Mouse (Mus musculus): ENCODE measurements around the gene Txlnb. TPM values are rescaled to one million over a fixed set of nuclear protein-coding genes. Genes with fewer than 3 reads are reported as not detected.
A peak's percentile ranks its signal among the peaks of the same experiment; 100 is the strongest.
"Not testable (repeated sequence)": the region's sequence is repeated elsewhere in the genome, so short reads cannot be mapped to it uniquely, and the experiment has no call there.

Txlnb gene
- polyA plus RNA-seq (2015; fragmentation: Nextera tagmentation; extraction: Ambion mirVana), result 1.7 TPM in 2 replicates

GRCm38 (mm10) chr10:17795767-17796631 is at the start of gene Txlnb:
Txlnb (plus strand) TSS chr10:17796226.
- Histone ChIP-seq H3K9ac (peak within 1 kb of the TSS; percentile 27; the same call in 1 of the 2 replicates), H3K4me1 (replicated peaks) (peaks cover 11% of the 10 kb centered on the region; the same call in 1 of the 2 replicates), H3K4me2 (peak within 1 kb of the TSS; percentile 55), H3K27me3 (no peaks in the 10 kb centered on the region), H3K4me3 (peak within 1 kb of the TSS; percentile 30), H3K9me3 (no peaks in the 10 kb centered on the region), H3K27ac (replicated peaks) (peak within 1 kb of the TSS; percentile 76), H3K36me3 (no peaks in the 10 kb centered on the region)
- peak; percentile 92 for ATAC-seq (ENCODE audit: low FRiP score, low read depth)
- 4% methylated on average over 13 of the region's 13 CpGs for WGBS

GRCm38 (mm10) chr10:17752478-17752877 is 43.5 kb upstream of the Txlnb start:
- WGBS, result 84% methylated on average over 5 of the region's 5 CpGs

GRCm38 (mm10) chr10:17759772-17760171 is 36.3 kb upstream of the Txlnb start:
- Histone ChIP-seq H3K27me3 (no peaks in the 10 kb centered on the region), H3K4me3 (no peak overlapping the region), H3K4me1 (replicated peaks) (no peaks in the 10 kb centered on the region), H3K36me3 (no peaks in the 10 kb centered on the region), H3K27ac (replicated peaks) (no peak overlapping the region), H3K9me3 (0 out of 2 replicates have a peak, but pooled peaks cover 5% of the 10 kb centered on the region), H3K4me2 (no peak overlapping the region), H3K9ac (no peak overlapping the region)
- no peak for ATAC-seq (ENCODE audit: low FRiP score, low read depth)
- 90% methylated on average over 3 of the region's 3 CpGs for whole genome bisulfite sequencing

More at GRCm38 (mm10) chr10:17752478-17752877, 43.5 kb upstream of the Txlnb start:
- no peak overlapping the region for H3K4me2 ChIP-seq
- H3K27ac ChIP-seq (replicated peaks), result no peak overlapping the region
- no peak overlapping the region for H3K4me3 ChIP-seq
- H3K4me1 ChIP-seq (replicated peaks), result no peaks in the 10 kb centered on the region
- H3K9ac ChIP-seq, result no peak overlapping the region
- 0 out of 2 replicates have a peak, but pooled peaks cover 5% of the 10 kb centered on the region for H3K9me3 ChIP-seq
- no peak for ATAC-seq (ENCODE audit: low FRiP score, low read depth)
- H3K27me3 ChIP-seq, result no peaks in the 10 kb centered on the region
- no peaks in the 10 kb centered on the region for H3K36me3 ChIP-seq

GRCm38 (mm10) chr10:17760750-17761613 is 35.0 kb upstream of the Txlnb start:
- 81% methylated on average over 9 of the region's 9 CpGs for WGBS
- no peak for ATAC-seq (ENCODE audit: low FRiP score, low read depth)

GRCm38 (mm10) chr10:17761652-17762051 is 34.4 kb upstream of the Txlnb start:
- H3K9me3 ChIP-seq, result no peaks in the 10 kb centered on the region
- H3K27ac ChIP-seq (replicated peaks), result no peak overlapping the region
- no peaks in the 10 kb centered on the region for H3K36me3 ChIP-seq
- H3K4me3 ChIP-seq, result no peak overlapping the region
- H3K27me3 ChIP-seq, result no peaks in the 10 kb centered on the region
- 86% methylated on average over 1 of the region's 1 CpGs for WGBS
- H3K9ac ChIP-seq, result no peak overlapping the region
- no peaks in the 10 kb centered on the region for H3K4me1 ChIP-seq (replicated peaks)
- no peak overlapping the region for H3K4me2 ChIP-seq
- no peak for ATAC-seq (ENCODE audit: low FRiP score, low read depth)

More at GRCm38 (mm10) chr10:17760750-17761613, 35.0 kb upstream of the Txlnb start:
- H3K4me3 ChIP-seq, result no peak overlapping the region
- H3K27ac ChIP-seq (replicated peaks), result no peak overlapping the region
- H3K27me3 ChIP-seq, result no peaks in the 10 kb centered on the region
- no peaks in the 10 kb centered on the region for H3K36me3 ChIP-seq
- H3K9me3 ChIP-seq, result 0 out of 2 replicates have a peak, but pooled peaks cover under 1% of the 10 kb centered on the region
- H3K9ac ChIP-seq, result no peak overlapping the region
- no peaks in the 10 kb centered on the region for H3K4me1 ChIP-seq (replicated peaks)
- no peak overlapping the region for H3K4me2 ChIP-seq

- no peak overlapping the region for H3K4me3 ChIP-seq
- H3K4me1 ChIP-seq (replicated peaks), result no peaks in the 10 kb centered on the region
- 93% methylated on average over 8 of the region's 8 CpGs for WGBS
- no peak overlapping the region for H3K9ac ChIP-seq
- H3K9me3 ChIP-seq, result no peaks in the 10 kb centered on the region
- H3K36me3 ChIP-seq, result no peaks in the 10 kb centered on the region
- no peaks in the 10 kb centered on the region for H3K27me3 ChIP-seq
- H3K27ac ChIP-seq (replicated peaks), result no peak overlapping the region
- no peak for ATAC-seq (ENCODE audit: low FRiP score, low read depth)
- no peak overlapping the region for H3K4me2 ChIP-seq
Measured at GRCm38 (mm10) chr10:17762946-17763345, 33.1 kb upstream of the Txlnb start.

GRCm38 (mm10) chr10:17769856-17770255 is 26.2 kb upstream of the Txlnb start:
- no peaks in the 10 kb centered on the region for H3K4me1 ChIP-seq (replicated peaks)
- H3K4me3 ChIP-seq, result no peak overlapping the region
- no peak overlapping the region for H3K4me2 ChIP-seq
- WGBS, result 81% methylated on average over 5 of the region's 5 CpGs
- no peaks in the 10 kb centered on the region for H3K9me3 ChIP-seq
- no peaks in the 10 kb centered on the region for H3K27me3 ChIP-seq
- H3K36me3 ChIP-seq, result no peaks in the 10 kb centered on the region
- H3K9ac ChIP-seq, result no peak overlapping the region
- no peak for ATAC-seq (ENCODE audit: low FRiP score, low read depth)
- H3K27ac ChIP-seq (replicated peaks), result no peak overlapping the region

- no peak overlapping the region for H3K4me2 ChIP-seq
- no peaks in the 10 kb centered on the region for H3K27me3 ChIP-seq
- no peak for ATAC-seq (ENCODE audit: low FRiP score, low read depth)
- H3K4me3 ChIP-seq, result no peak overlapping the region
- H3K27ac ChIP-seq (replicated peaks), result no peak overlapping the region
- 89% methylated on average over 10 of the region's 10 CpGs for WGBS
- no peaks in the 10 kb centered on the region for H3K9me3 ChIP-seq
- H3K9ac ChIP-seq, result no peak overlapping the region
- H3K36me3 ChIP-seq, result no peaks in the 10 kb centered on the region
- no peaks in the 10 kb centered on the region for H3K4me1 ChIP-seq (replicated peaks)
Measured at GRCm38 (mm10) chr10:17772364-17772763, 23.7 kb upstream of the Txlnb start.

GRCm38 (mm10) chr10:17774366-17774765 is 21.7 kb upstream of the Txlnb start:
- H3K27ac ChIP-seq (replicated peaks), result no peak overlapping the region
- ATAC-seq (ENCODE audit: low FRiP score, low read depth), result no peak
- H3K4me1 ChIP-seq (replicated peaks), result no peaks in the 10 kb centered on the region
- WGBS, result 86% methylated on average over 3 of the region's 3 CpGs
- no peaks in the 10 kb centered on the region for H3K9me3 ChIP-seq
- no peak overlapping the region for H3K4me2 ChIP-seq
- no peaks in the 10 kb centered on the region for H3K36me3 ChIP-seq
- no peak overlapping the region for H3K9ac ChIP-seq
- H3K4me3 ChIP-seq, result no peak overlapping the region
- no peaks in the 10 kb centered on the region for H3K27me3 ChIP-seq

GRCm38 (mm10) chr10:17775079-17775478 is 20.9 kb upstream of the Txlnb start:
- 89% methylated on average over 4 of the region's 4 CpGs for WGBS
- H3K4me2 ChIP-seq, result no peak overlapping the region

GRCm38 (mm10) chr10:17776684-17777083 is 19.3 kb upstream of the Txlnb start:
- not testable (repeated sequence) for H3K27me3 ChIP-seq; H3K4me1 ChIP-seq (replicated peaks); H3K9me3 ChIP-seq; H3K27ac ChIP-seq (replicated peaks); H3K4me3 ChIP-seq; H3K9ac ChIP-seq; H3K36me3 ChIP-seq; H3K4me2 ChIP-seq; ATAC-seq (ENCODE audit: low FRiP score, low read depth)
- WGBS, result 76% methylated on average over 4 of the region's 4 CpGs

More at GRCm38 (mm10) chr10:17775079-17775478, 20.9 kb upstream of the Txlnb start:
- no peak overlapping the region for H3K27ac ChIP-seq (replicated peaks)
- H3K9me3 ChIP-seq, result no peaks in the 10 kb centered on the region
- no peak for ATAC-seq (ENCODE audit: low FRiP score, low read depth)
- no peaks in the 10 kb centered on the region for H3K36me3 ChIP-seq
- no peak overlapping the region for H3K9ac ChIP-seq
- no peaks in the 10 kb centered on the region for H3K4me1 ChIP-seq (replicated peaks)
- H3K27me3 ChIP-seq, result no peaks in the 10 kb centered on the region
- no peak overlapping the region for H3K4me3 ChIP-seq

GRCm38 (mm10) chr10:17786771-17787170 is 9.3 kb upstream of the Txlnb start:
- Histone ChIP-seq H3K4me3 (no peak overlapping the region), H3K36me3 (no peaks in the 10 kb centered on the region), H3K9me3 (no peaks in the 10 kb centered on the region), H3K9ac (no peak overlapping the region), H3K4me2 (no peak overlapping the region), H3K27ac (replicated peaks) (no peak overlapping the region), H3K4me1 (replicated peaks) (no peaks in the 10 kb centered on the region), H3K27me3 (no peaks in the 10 kb centered on the region)
- 85% methylated on average over 3 of the region's 3 CpGs for WGBS
- ATAC-seq (ENCODE audit: low FRiP score, low read depth), result no peak

Data from hindbrain, embryonic 15.5 days (tissue).